Mouse (Mus musculus): ENCODE measurements around the gene Cdk11b. TPM values are rescaled to one million over a fixed set of nuclear protein-coding genes. Genes with fewer than 3 reads are reported as not detected.
"Not testable (repeated sequence)": the region's sequence is repeated elsewhere in the genome, so short reads cannot be mapped to it uniquely, and the experiment has no call there.

Cdk11b gene
- polyA plus RNA-seq, 1 experiment from 2014 or later, result 60.8 TPM

DNA sequence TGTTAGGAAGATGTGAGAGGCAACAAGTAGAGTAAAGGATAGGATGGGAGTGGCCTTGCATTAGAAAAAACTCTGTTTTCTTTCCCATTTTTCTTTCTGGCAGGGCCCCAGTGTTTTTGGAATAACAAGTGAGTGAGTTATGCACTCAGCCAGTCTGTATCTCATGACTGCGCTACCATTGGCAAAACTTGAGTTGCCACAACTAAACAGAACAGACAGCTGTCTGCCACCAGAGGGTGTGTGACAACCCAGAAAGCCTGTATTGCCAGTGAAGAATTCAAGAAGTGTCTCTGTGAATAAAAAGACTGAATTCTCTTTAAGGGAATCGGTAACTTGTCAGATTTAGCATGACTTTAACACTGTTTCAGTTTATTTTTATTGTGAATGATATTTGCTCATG is 51.3 kb downstream of the Cdk11b start:
- no peak overlapping the region for H3K4me2 ChIP-seq (replicated peaks)
- no peak for ATAC-seq (replicated peaks)

DNA sequence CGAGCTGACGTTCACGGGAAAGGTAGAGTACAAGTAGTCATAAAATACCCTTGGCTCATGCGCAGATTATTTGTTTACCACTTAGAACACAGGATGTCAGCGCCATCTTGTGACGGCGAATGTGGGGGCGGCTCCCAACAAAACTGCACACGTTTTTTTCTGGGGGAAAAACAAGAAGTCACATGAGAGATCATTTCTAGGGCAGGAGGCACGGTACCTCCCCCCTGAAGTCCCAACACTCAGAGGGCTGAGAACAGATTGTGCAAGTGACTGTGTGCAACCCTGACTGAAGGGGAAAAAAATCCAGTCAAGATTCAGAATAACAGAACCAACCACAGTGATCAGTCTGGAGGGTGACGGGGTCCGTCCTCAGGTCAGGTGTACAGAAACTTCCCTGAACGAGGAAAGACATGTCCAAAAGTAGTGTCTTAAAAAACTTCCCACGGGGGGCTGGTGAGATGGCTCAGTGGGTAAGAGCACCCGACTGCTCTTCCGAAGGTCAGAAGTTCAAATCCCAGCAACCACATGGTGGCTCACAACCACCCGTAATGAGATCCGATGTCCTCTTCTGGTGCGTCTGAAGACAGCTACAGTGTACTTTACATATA is 59.1 kb downstream of the Cdk11b start:
- H3K9ac ChIP-seq (replicated peaks); H3K9me3 ChIP-seq; H3K27me3 ChIP-seq; H3K4me3 ChIP-seq; H3K4me1 ChIP-seq; ATAC-seq (replicated peaks); H3K36me3 ChIP-seq; H3K27ac ChIP-seq (replicated peaks); H3K4me2 ChIP-seq (replicated peaks): not testable (repeated sequence)
- 89% methylated on average over 16 of the region's 19 CpGs for WGBS

More for the DNA sequence above, 51.3 kb downstream of the Cdk11b start:
- Histone ChIP-seq H3K4me1 (no peaks in the 10 kb centered on the region), H3K9me3 (no peaks in the 10 kb centered on the region), H3K4me3 (no peak overlapping the region), H3K36me3 (no peaks in the 10 kb centered on the region), H3K9ac (replicated peaks) (no peak overlapping the region), H3K27me3 (no peaks in the 10 kb centered on the region), H3K27ac (replicated peaks) (no peak overlapping the region)
- WGBS, result 81% methylated on average over 2 of the region's 2 CpGs

DNA sequence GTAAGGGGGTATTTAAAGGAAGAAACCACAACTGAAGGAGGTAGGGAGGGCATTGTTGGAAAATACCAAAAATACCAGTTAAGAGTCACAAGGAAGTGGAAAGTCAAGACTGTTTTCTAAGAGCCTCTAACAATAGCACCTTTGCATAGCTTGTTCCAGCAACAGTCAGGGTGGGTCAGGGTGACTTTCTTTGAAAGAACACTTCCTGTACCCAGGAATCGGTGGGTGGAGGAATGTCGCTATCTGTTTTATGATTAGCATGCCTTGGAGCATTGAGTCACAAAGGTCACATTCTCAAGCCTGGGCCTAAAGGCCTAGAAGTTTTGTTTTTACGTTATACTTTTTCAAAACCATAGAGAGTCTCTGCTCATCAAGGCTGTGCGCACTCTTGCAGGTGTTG is 63.1 kb downstream of the Cdk11b start:
- not testable (repeated sequence) for ATAC-seq (replicated peaks); H3K27ac ChIP-seq (replicated peaks); H3K4me1 ChIP-seq; H3K4me3 ChIP-seq; H3K36me3 ChIP-seq; H3K9me3 ChIP-seq; H3K9ac ChIP-seq (replicated peaks); H3K4me2 ChIP-seq (replicated peaks); H3K27me3 ChIP-seq
- 90% methylated on average over 4 of the region's 4 CpGs for WGBS

DNA sequence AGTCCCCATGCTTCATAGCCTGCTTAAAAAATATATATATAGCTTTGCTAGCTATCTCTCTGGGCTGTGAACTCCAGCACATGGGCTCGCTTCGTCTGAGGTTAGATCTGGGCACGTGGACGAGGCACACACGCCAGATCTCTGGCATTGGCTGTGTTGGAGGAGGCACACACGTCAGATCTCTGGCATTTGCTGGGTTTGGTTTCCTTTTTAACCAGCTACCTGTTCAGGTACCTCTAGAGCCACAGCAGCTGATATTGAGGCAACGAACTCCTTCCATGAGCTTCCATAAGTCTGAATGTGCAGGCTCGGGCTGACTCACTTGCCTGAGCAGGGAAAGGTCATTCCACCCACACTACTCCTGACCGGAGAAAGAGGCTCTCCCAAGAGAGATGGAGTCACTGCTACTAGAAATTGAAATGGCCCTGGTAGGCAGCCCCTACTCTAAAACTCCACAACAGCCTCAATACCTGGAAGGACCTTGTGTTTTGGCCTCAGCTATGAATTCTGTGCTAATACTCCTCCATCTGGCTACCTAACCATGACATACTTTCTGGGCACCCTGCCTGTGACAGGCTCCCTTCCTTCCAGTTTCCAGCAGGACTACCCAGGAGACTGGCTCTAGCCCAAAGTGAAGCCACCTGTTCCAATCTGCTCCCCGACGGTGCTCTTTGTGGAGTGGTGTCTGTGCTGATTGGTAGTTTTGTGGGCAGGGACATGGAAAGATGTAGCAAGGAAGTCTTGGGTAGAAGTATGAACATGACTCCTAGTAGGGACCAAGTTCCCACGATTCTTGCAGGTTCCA is 66.1 kb downstream of the Cdk11b start:
- no peak for ATAC-seq (replicated peaks)
- no peaks in the 10 kb centered on the region for H3K9me3 ChIP-seq
- H3K27me3 ChIP-seq, result peaks cover 5% of the 10 kb centered on the region; the same call in 1 of the 2 replicates
- H3K36me3 ChIP-seq, result no peaks in the 10 kb centered on the region
- H3K4me3 ChIP-seq, result no peak overlapping the region
- H3K9ac ChIP-seq (replicated peaks), result no peak overlapping the region
- no peak overlapping the region for H3K4me2 ChIP-seq (replicated peaks)
- WGBS, result 77% methylated on average over 12 of the region's 12 CpGs
- peaks cover 19% of the 10 kb centered on the region for H3K4me1 ChIP-seq
- no peak overlapping the region for H3K27ac ChIP-seq (replicated peaks)

DNA sequence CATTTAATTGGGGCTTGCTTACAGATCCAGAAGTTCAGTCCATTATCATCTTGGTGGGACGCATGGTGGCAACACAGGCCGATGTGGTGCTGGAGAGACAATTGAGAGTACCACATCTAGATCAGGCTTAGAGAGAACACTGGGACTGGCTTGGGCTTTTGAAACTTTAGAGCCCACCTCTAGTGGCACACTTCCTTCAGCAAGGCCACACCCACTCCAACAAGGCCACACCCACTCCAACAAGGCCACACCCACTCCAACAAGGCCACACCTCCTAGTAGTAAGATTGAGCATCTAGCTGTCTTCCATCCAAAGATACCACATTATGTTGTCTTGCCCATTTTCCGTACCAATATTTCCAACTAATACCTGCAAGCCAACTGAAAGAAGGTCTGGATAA is 67.8 kb downstream of the Cdk11b start:
- Histone ChIP-seq H3K27me3 (peaks cover 5% of the 10 kb centered on the region; the same call in 1 of the 2 replicates), H3K27ac (replicated peaks) (no peak overlapping the region), H3K9me3 (no peaks in the 10 kb centered on the region), H3K9ac (replicated peaks) (no peak overlapping the region), H3K4me2 (replicated peaks) (no peak overlapping the region), H3K4me1 (peaks cover 28% of the 10 kb centered on the region), H3K36me3 (no peaks in the 10 kb centered on the region), H3K4me3 (no peak overlapping the region)
- WGBS, result 96% methylated on average over 3 of the region's 3 CpGs
- ATAC-seq (replicated peaks), result no peak

DNA sequence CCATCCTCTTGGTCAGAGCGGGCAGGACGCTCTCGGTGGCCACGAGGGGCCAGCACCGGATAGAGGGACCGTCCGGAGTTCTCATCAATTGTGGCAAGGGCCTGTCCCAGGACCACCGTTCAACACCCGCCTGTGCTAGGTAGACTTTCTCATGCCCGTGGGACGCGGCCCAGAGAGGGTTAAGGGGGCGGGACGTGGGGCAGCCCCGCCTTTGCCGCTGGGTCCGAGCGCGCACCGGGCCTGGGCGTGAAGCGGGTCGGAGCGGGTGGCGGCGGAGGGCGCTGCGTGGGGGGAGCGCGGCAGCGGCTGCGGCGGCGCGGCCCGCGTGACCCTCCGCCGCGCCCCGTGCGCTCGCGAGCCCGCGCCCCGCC is 69.4 kb downstream of the Cdk11b start, which contains the start of gene Fndc10:
TSS of gene Fndc10 (plus strand) at position 232 of the 371 bp plus-strand sequence.
- H3K36me3 ChIP-seq, result no peaks in the 10 kb centered on the region
- under 1% methylated on average over 28 of the region's 47 CpGs for WGBS
- peak within 1 kb of the TSS; percentile 69 for H3K9ac ChIP-seq (replicated peaks)
- H3K27me3 ChIP-seq, result peaks cover 5% of the 10 kb centered on the region; the same call in 1 of the 2 replicates
- peak; percentile 93 for ATAC-seq (replicated peaks)
- H3K4me1 ChIP-seq, result peaks cover 28% of the 10 kb centered on the region
- H3K9me3 ChIP-seq, result no peaks in the 10 kb centered on the region
- H3K4me3 ChIP-seq, result peak within 1 kb of the TSS; percentile 69
- H3K4me2 ChIP-seq (replicated peaks), result peak within 1 kb of the TSS; percentile 58
- peak within 1 kb of the TSS; percentile 89 for H3K27ac ChIP-seq (replicated peaks)

GRCm38 (mm10) chr4:155694482-155695401 is 70.1 kb downstream of the Cdk11b start:
- peak overlapping the region; percentile 89 for H3K27ac ChIP-seq (replicated peaks)
- peaks cover 28% of the 10 kb centered on the region for H3K4me1 ChIP-seq
- peak overlapping the region; percentile 69 for H3K4me3 ChIP-seq
- under 1% methylated on average over 85 of the region's 92 CpGs for WGBS
- H3K36me3 ChIP-seq, result no peaks in the 10 kb centered on the region
- ATAC-seq (replicated peaks), result peak; percentile 87
- H3K9ac ChIP-seq (replicated peaks), result peak overlapping the region; percentile 69
- H3K4me2 ChIP-seq (replicated peaks), result peak overlapping the region; percentile 58
- peaks cover 5% of the 10 kb centered on the region; the same call in 1 of the 2 replicates for H3K27me3 ChIP-seq
- H3K9me3 ChIP-seq, result no peaks in the 10 kb centered on the region

- Histone ChIP-seq H3K27ac (replicated peaks) (no peak overlapping the region), H3K4me3 (peak overlapping the region; percentile 69), H3K27me3 (peaks cover 5% of the 10 kb centered on the region; the same call in 1 of the 2 replicates), H3K4me1 (peaks cover 28% of the 10 kb centered on the region), H3K9ac (replicated peaks) (peak overlapping the region; percentile 69), H3K36me3 (no peaks in the 10 kb centered on the region), H3K4me2 (replicated peaks) (peak overlapping the region; percentile 58), H3K9me3 (no peaks in the 10 kb centered on the region)
- 77% methylated on average over 4 of the region's 4 CpGs for WGBS
- ATAC-seq (replicated peaks), result no peak
Measured at GRCm38 (mm10) chr4:155695531-155696062, 70.9 kb downstream of the Cdk11b start.

DNA sequence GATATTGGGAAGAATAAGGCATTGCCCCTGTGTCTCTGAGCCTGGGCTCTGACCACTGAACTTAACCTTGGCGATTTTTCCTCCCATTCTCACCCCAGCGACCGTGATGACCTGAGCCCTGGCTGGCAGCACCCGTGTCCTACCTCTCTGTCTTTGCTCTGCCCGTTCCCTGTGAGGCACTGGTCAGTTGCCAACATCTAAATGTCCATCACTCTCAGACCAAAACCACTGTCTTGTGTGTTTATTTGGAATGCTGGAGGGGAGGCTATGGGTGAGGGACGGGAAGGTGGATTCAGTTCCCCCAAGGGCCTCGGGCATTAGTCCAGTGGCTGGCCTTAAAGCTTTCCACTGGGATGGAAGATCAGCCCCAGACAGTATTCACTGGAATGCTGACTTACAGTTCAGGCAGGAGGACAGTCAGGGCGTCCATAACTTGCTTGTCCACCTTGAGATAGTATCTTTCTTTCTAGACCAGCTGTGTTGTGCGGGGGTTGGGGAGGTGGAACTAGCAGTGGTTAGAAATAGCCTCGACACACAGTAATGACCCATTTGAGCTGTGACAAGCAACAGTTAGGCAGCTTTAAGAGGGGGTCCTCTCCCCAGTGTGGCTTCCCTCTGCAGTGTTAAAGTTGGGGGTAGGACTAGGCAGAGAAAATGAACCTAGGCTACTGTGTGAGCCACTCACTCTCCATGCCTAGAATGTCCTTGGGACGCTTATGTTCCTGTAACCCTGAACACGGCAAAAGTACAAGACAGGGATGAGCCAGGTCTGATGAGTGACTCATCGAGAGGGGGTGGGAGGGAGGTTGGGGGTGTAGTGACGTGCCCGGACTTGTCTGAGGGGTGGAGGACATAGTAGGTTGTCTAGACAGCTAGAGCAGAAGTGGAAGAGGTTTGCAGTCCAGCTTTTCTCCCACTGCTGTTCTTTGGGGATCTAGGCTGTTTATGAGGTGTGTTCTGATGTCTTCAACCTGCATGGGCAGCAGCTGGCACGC is 71.9 kb downstream of the Cdk11b start:
- Histone ChIP-seq H3K4me2 (replicated peaks) (peak overlapping the region; percentile 58), H3K4me3 (peak overlapping the region; percentile 69; the same call in 1 of the 2 replicates), H3K4me1 (peaks cover 24% of the 10 kb centered on the region), H3K9me3 (no peaks in the 10 kb centered on the region), H3K27ac (replicated peaks) (no peak overlapping the region), H3K27me3 (peaks cover 5% of the 10 kb centered on the region; the same call in 1 of the 2 replicates), H3K9ac (replicated peaks) (no peak overlapping the region), H3K36me3 (no peaks in the 10 kb centered on the region)
- 83% methylated on average over 16 of the region's 16 CpGs for WGBS
- no peak for ATAC-seq (replicated peaks)

Data from forebrain, embryonic 15.5 days (tissue).